Mouse (Mus musculus) heart, embryonic 11.5 days (tissue): Measurements from ENCODE around the gene Mog. TPM values are rescaled to one million over a fixed set of nuclear protein-coding genes. Genes with fewer than 3 reads are reported as not detected.

Source experiments
- ATAC-seq: fragments of 200-750 bp; cut with Nextera tagmentation; replicated peaks from 2 replicates; pipeline ENCODE4 v1.8.0; 2017; ENCODE audit warnings: moderate library complexity; ENCODE audit not compliant: insufficient number of reproducible peaks, low FRiP score, low TSS enrichment
- H3K27ac ChIP-seq: fragments of 300-500 bp; sonication (generic); 2 replicates; pipeline ENCODE4 v1.5.1; 2014; ENCODE audit warnings: mild to moderate bottlenecking, low read depth, low read length
- H3K27me3 ChIP-seq: fragments of 300-500 bp; sonication (generic); 2 replicates; pipeline ENCODE4 v1.6.1; 2014; ENCODE audit warnings: mild to moderate bottlenecking, low read length, mixed read lengths; ENCODE audit not compliant: control insufficient read depth, insufficient read depth
- H3K36me3 ChIP-seq: fragments of 300-500 bp; sonication (generic); 2 replicates; pipeline ENCODE4 v1.6.1; 2014; ENCODE audit warnings: mild to moderate bottlenecking, low read length, moderate library complexity, mixed read lengths; ENCODE audit not compliant: control insufficient read depth, insufficient read depth
- H3K4me1 ChIP-seq: fragments of 300-500 bp; sonication (generic); 2 replicates; pipeline ENCODE4 v1.6.1; 2014; ENCODE audit warnings: low read length; ENCODE audit not compliant: control insufficient read depth, insufficient read depth
- H3K4me2 ChIP-seq: fragments of 300-500 bp; sonication (generic); 2 replicates; pipeline ENCODE4 v1.6.1; 2014; ENCODE audit warnings: mild to moderate bottlenecking, moderate library complexity
- H3K4me3 ChIP-seq: fragments of 300-500 bp; sonication (generic); 2 replicates; pipeline ENCODE4 v1.5.1; 2014; ENCODE audit warnings: low read depth, low read length
- H3K9ac ChIP-seq: fragments of 300-500 bp; sonication (generic); 2 replicates; pipeline ENCODE4 v1.6.1; 2014; ENCODE audit warnings: mild to moderate bottlenecking, low read depth, low read length, moderate library complexity
- H3K9me3 ChIP-seq: fragments of 300-500 bp; sonication (generic); replicated peaks from 2 replicates; pipeline ENCODE4 v1.6.1; 2016; ENCODE audit warnings: low read length; ENCODE audit not compliant: control insufficient read depth
- whole genome bisulfite sequencing: fragments of 180-500 bp; shearing (Covaris S2); extraction: QIAGEN DNeasy Blood & Tissue Kit; methylation state at CpG from one replicate; pipeline ENCODE4 v1.1.7; 2014; ENCODE audit not compliant: insufficient replicate concordance; 5-methylcytosine and 5-hydroxymethylcytosine counted together
- polyA plus RNA-seq: library from polyadenylated mRNA; unstranded; fragments of >200 nt; fragmentation: Nextera tagmentation; extraction: Ambion mirVana; gene quantifications from 2 replicates; pipeline ENCODE4 v1.2.1, GENCODE M21; 2014

The Mog gene
- polyA plus RNA-seq, 1 experiment from 2014 or later, result not detected

- H3K9ac ChIP-seq, result no peak overlapping the region
- 40% methylated on average over 3 of the region's 3 CpGs for WGBS
- H3K4me3 ChIP-seq, result no peak overlapping the region
- peaks cover 15% of the 10 kb centered on the region for H3K27me3 ChIP-seq
- H3K36me3 ChIP-seq, result no peaks in the 10 kb centered on the region
- peaks cover 15% of the 10 kb centered on the region for H3K4me1 ChIP-seq
- no peaks in the 10 kb centered on the region for H3K9me3 ChIP-seq
- no peak overlapping the region for H3K27ac ChIP-seq
- ATAC-seq, result no peak
- H3K4me2 ChIP-seq, result no peak overlapping the region
These were observed 24.8 kb upstream of the Mog start for GRCm38 (mm10) chr17:37047981-37048380.

GRCm38 (mm10) chr17:37047332-37047976 is 24.3 kb upstream of the Mog start:
- WGBS, result 18% methylated on average over 19 of the region's 19 CpGs
- Histone ChIP-seq H3K9ac (no peak overlapping the region), H3K4me3 (peak overlapping the region; percentile 85), H3K9me3 (no peaks in the 10 kb centered on the region), H3K4me1 (peaks cover 15% of the 10 kb centered on the region), H3K4me2 (peak overlapping the region; percentile 98), H3K27me3 (peaks cover 15% of the 10 kb centered on the region), H3K36me3 (no peaks in the 10 kb centered on the region), H3K27ac (no peak overlapping the region)
- ATAC-seq, result no peak

GRCm38 (mm10) chr17:37046312-37047112 is 23.3 kb upstream of the Mog start:
- Histone ChIP-seq H3K27ac (peak overlapping the region; percentile 73), H3K9ac (peak overlapping the region; percentile 87), H3K4me1 (peaks cover 15% of the 10 kb centered on the region), H3K27me3 (peaks cover 15% of the 10 kb centered on the region), H3K9me3 (no peaks in the 10 kb centered on the region), H3K4me3 (peak overlapping the region; percentile 85), H3K36me3 (no peaks in the 10 kb centered on the region), H3K4me2 (peak overlapping the region; percentile 98)
- peak; percentile 73 for ATAC-seq
- under 1% methylated on average over 33 of the region's 58 CpGs for WGBS

DNA sequence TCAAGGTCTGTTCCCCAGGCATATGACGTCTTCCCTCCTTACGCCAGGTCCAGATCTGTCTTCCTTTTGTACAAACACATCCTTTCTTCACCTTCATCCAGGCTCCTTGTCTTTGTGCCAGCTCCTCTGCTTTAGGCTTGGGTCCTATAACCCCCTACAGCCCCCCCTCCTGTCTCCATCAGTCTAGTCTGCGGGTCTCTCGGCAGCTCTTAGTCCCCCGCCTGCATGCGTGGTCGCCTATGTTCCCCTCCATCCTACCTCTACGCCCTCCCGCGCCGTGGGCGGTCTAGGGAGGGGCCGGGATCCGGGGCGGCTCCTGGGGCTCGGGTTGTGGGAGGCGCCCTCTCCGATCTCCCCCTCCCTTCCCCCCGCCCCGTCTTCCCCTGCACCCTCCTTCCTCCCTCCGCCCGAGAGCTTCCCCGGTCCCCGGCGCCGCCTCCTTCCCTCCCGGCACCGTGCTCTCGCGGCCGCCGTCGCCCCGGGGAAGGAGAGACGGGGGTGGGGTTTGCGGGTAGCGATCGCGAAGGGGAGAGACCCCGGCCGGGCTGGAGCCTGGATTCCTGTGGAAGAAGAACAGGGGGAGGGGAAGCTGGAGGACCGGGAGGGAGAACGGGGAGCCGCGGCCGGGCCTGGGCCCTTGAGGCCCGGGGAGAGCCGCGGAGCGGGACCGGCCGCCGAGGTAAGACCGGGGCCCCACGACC is 22.6 kb upstream of the Mog start, which contains the start of gene Gabbr1:
TSS of gene Gabbr1 (plus strand) at position 356 of the 701 bp plus-strand sequence.
- under 1% methylated on average over 50 of the region's 55 CpGs for WGBS
- Histone ChIP-seq H3K27me3 (peaks cover 15% of the 10 kb centered on the region), H3K9me3 (no peaks in the 10 kb centered on the region), H3K4me2 (peak within 1 kb of the TSS; percentile 98), H3K27ac (peak within 1 kb of the TSS; percentile 73), H3K4me3 (peak within 1 kb of the TSS; percentile 85), H3K4me1 (peaks cover 15% of the 10 kb centered on the region), H3K9ac (peak within 1 kb of the TSS; percentile 87), H3K36me3 (no peaks in the 10 kb centered on the region)
- peak; percentile 81 for ATAC-seq

GRCm38 (mm10) chr17:37044651-37045244 is 21.6 kb upstream of the Mog start:
- no peak overlapping the region for H3K9ac ChIP-seq
- no peak for ATAC-seq
- WGBS, result 71% methylated on average over 7 of the region's 7 CpGs

DNA sequence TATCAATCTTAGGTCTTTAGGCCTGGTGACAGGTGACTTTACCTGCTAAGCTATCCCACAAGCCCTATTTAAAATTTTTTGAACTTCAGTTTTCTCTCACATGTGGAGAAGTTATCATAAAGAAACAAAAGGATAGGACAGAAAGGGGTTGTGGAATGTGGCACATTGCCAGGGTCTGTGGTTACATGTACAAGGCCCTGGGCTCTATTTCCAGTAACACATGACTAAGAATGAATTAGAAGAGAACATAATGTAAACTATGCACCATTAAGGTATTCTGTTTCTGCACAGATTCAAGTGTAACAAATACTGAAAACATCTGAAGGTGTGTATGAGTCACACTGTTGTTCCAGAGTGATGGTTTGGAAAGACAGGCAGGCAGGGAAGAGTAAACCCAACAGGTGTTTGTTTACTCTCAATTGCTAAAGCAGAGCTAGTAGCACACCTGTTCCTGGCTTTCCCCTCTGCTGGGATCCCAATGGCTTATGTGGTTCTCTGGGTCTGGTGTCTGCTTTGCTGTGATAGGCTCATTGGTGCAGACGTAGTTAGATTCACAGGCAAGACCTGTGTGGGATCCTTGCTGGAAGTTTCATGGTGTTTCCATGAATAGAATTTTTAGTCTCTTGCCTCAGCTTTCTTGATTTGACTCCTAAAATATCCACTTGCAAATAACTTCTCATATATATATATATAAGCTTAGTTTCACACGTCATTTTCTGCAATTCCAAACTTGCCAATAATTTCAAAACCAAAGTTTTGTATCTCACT is 16.1 kb upstream of the Mog start:
- WGBS, result 67% methylated on average over 2 of the region's 2 CpGs
- Histone ChIP-seq H3K9me3 (no peaks in the 10 kb centered on the region), H3K27me3 (no peaks in the 10 kb centered on the region), H3K4me3 (no peak overlapping the region), H3K4me1 (no peaks in the 10 kb centered on the region), H3K9ac (no peak overlapping the region), H3K27ac (no peak overlapping the region), H3K4me2 (no peak overlapping the region), H3K36me3 (no peaks in the 10 kb centered on the region)
- ATAC-seq, result no peak

More at GRCm38 (mm10) chr17:37044651-37045244, 21.6 kb upstream of the Mog start:
- Histone ChIP-seq H3K4me1 (peaks cover 12% of the 10 kb centered on the region), H3K9me3 (no peaks in the 10 kb centered on the region), H3K4me3 (no peak overlapping the region), H3K4me2 (peak overlapping the region; percentile 98; the same call in 1 of the 2 replicates), H3K36me3 (no peaks in the 10 kb centered on the region), H3K27me3 (peaks cover 15% of the 10 kb centered on the region), H3K27ac (no peak overlapping the region)

- ATAC-seq, result 0 out of 2 replicates have a peak, but pooled peaks have one; percentile 5
- no peaks in the 10 kb centered on the region for H3K36me3 ChIP-seq
- peak overlapping the region; percentile 97 for H3K27ac ChIP-seq
- no peak overlapping the region; the same call in 1 of the 2 replicates for H3K9ac ChIP-seq
- H3K4me1 ChIP-seq, result no peaks in the 10 kb centered on the region
- peak overlapping the region; percentile 48 for H3K4me3 ChIP-seq
- H3K27me3 ChIP-seq, result no peaks in the 10 kb centered on the region
- H3K9me3 ChIP-seq, result no peaks in the 10 kb centered on the region
- WGBS, result 74% methylated on average over 8 of the region's 8 CpGs
- H3K4me2 ChIP-seq, result peak overlapping the region; percentile 65
These were observed 6.0 kb upstream of the Mog start for GRCm38 (mm10) chr17:37029162-37029561.
